Mouse (Mus musculus): Measurements from ENCODE around the gene Srl. TPM values are rescaled to one million over a fixed set of nuclear protein-coding genes. Genes with fewer than 3 reads are reported as not detected.
"Not testable (repeated sequence)": the region's sequence is repeated elsewhere in the genome, so short reads cannot be mapped to it uniquely, and the experiment has no call there.

Gene Srl
- polyA plus RNA-seq, 3 experiments from 2014 or later = 0.12 to 0.73 TPM; not detected in 1

DNA sequence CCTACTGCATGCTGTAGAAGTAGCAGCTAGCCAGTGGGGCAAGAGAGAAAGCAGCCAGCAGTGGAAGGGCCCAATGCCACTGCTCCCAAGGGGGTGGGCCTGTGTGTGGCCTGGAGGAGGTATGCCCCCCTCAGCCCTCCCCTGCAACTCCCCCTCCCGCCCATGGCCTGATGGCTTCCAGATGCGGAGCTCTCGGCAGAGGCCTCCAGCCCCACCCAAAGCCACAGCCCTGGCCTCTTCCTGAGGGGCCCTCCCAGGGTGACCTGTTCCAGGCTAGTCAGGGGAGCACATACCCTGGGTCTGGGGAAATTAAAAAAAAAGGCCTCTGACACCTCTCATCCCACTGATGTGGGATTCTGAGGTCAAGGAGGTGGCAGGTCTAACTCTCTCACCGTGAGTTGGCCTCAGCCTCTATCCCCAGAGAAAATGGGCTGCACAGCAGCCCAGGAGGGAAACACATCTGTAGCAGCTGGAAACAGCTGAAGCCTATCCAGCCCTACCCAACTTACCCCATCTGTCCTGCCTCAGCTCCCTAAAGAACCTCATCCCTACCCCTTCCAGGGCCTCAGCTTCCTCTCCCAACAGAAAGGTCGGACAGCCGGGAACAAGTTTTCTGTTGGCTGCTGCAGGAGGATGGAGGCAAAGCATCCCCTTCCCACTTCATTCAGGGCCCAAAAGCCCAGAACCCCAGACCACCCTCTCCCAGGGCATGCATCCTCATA is 11.4 kb upstream of the Srl start:
- ATAC-seq = no peak

DNA sequence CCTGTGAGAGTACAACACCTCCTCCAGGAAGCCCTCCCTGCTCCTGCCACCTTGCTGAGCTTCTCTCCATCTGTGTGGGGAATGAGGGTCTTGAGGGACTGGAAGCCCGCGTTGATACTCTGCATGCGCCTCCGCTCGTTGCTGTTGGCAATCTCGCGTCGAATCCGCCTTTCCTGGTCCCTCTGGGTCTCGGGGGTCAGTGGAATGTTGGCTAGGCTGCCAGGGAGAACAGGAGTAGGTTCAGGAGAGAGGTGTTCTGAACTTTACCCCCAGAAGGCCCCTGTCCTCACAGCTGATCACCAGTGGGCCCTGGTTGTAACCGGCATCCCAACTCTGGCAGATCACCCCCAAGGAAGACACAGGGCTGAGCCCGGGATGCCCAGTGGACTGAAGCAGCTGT is 10.3 kb upstream of the Srl start:
- no peak for ATAC-seq

DNA sequence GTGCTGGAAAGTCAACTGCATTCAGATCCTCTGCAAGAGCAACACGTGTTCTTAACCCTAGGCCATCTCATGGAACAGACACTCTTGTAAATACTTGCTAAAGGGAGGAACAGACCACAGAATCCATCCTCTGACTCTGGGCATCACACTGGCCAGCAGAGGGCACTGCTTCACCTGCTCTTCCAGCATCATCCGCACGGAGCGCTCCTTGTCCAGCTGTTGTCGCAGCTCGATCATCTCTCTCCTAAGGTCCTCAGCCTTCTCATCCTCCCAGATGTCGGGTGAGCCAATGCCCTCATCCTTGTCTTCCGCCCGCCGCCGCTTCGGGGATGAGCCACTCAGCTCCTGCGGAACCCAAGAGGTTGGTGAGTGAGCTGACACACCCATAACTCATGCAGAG is 9.4 kb upstream of the Srl start:
- ATAC-seq = peak; percentile 76

DNA sequence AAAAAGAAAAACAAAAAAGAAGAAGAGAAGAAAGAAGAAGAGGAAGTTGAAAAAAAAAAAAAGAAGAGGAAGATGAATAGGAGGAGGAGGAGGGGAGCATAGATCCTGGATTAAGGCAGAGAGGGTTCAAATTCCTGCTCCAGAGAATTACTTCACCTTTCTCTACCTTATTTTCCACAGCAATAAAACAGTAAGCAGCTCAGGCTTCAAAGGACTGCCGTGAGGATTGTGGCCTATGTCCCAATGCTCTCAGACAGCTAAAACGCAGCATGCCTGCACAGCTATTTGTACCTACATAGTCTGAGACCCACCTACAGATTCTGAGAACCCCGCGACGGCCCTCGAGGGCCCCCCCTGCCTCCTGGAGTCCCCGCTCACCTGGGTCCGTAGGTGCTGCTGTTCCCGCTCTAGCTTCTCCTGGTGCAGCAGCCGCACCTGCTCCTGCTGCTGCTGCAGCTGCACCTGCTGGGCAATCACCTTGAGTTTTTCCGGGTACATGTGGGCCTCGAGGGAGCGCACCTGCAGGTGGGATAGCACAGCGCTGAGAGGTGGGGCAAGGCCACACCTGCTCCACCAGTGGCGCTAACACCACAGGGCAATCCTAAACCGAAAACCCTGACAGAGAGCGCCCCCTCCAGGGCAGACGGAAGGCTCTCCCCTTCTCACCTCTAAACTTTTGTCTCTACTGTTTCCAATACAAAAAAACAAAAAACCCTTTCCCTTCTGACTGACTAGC is 7.5 kb upstream of the Srl start:
- no peak for ATAC-seq

- no peak for ATAC-seq
Observed at GRCm38 (mm10) chr16:4547611-4548010, 6.0 kb upstream of the Srl start.

- ATAC-seq = no peak
Observed at GRCm38 (mm10) chr16:4546838-4547237, 5.2 kb upstream of the Srl start.

DNA sequence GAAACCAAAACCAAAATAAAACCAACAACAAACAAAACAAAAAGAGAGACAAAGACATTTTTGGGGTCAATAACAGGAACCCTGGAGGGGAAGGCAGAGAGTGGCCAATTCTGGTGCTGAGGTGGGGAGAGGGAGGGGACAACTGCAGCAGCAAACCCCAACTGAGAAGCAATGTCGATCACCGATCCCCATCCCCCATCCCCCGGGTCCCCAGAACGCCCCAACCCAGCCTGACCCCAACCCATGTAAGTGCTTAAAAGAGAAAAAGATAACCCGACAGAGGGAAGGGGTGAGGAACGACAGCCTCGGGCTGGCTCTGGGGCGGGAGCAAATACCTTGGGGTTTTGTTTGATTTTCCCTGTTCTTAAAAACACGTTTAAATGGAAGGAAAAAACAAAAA is 3.2 kb upstream of the Srl start:
- ATAC-seq = no peak

DNA sequence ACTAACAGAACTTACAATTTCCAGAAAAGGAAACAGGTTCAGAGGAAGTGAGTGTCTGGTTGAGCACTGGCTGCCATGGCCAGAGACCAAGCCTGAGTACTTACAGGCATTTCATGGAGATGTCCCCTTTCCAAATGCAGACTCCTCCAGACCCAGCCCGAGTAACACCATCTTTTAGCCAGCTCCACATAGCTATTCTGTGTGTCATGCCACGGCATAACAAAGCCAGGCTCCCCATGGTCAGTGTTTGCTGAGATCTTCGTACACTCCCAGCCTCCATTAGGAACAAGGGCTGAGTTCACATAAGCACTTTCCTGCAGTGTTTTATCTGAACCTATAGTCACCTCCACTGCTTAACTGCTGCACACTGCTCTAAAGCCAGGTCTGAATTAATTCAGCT is 1.6 kb upstream of the Srl start:
- no peak for ATAC-seq

DNA sequence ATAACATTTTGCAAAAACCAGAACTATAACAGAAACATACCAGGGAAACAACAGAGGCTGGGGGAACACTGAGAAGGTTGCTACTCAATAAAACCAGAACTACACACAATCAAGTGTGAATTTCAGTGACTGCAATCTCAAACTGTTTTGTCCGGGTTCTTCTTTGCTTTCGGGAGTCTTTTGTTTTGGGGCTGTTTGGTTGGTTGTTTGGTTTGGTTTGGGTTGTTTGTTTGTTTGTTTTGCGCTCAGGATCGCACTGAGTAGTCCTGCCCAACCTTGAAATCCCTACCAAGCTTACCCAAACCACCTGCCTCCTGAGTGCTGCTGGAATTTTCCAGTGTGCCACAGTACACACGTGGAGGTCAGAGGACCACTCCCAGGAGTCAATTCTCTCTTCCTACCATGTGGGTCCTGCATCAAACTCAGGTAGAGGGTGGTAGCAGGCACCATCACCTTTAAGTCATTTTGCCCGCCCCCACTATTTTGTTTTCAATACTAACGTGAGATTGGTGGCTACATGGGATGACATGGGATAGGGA is 689 bp upstream of the Srl start:
- ATAC-seq = peak; percentile 23

GRCm38 (mm10) chr16:4541033-4541432 is 583 bp downstream of the Srl start:
- ATAC-seq = no peak

- ATAC-seq = no peak
Observed at GRCm38 (mm10) chr16:4540064-4540775, 1.4 kb downstream of the Srl start.

DNA sequence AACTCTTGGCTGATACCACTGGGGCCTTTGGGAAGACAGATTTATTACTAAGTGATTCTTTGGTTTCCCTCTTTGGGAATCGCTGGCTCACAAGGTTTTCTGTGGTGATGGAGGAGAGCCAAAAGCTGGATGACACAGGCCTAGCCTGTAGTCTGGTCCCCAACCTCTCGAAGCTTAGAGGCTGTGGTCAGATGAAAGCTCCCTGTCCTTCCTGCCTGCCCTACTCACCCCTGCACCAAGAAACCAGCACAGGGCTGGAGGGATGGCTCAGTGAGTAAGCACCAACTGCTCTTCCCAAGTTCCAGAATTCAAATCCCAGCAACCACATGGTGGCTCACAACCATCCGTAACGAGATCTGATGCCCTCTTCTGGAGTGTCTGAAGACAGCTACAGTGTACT is 2.1 kb downstream of the Srl start:
- no peak for ATAC-seq

GRCm38 (mm10) chr16:4537616-4538358 is 3.8 kb downstream of the Srl start:
- ATAC-seq = no peak

DNA sequence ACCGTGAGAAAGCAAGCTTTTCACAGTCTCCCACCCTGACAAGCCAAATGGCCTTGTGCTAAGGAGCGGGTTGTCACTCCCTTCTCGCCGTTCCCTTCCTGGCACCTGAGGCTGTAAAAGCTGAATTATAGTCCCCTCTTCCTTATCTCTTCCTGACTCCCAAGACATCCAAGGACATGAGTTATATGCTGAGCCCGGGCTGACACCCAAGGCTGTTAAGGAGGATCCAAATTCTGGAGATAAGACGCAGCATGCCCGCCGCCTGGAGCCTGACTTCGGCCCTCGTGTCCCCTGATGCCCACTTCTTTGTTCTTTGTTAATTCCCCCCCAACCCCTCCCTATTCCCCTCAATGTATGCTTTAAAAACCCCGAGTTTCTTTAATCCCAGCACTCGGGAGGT is 14.2 kb downstream of the Srl start:
- not testable (repeated sequence) for ATAC-seq

- ATAC-seq = no peak
Observed at GRCm38 (mm10) chr16:4523313-4524004, 18.2 kb downstream of the Srl start.

- no peak for ATAC-seq
Observed at GRCm38 (mm10) chr16:4522879-4523278, 18.7 kb downstream of the Srl start.

- no peak for ATAC-seq
Observed at GRCm38 (mm10) chr16:4521735-4522530, 19.7 kb downstream of the Srl start.

DNA sequence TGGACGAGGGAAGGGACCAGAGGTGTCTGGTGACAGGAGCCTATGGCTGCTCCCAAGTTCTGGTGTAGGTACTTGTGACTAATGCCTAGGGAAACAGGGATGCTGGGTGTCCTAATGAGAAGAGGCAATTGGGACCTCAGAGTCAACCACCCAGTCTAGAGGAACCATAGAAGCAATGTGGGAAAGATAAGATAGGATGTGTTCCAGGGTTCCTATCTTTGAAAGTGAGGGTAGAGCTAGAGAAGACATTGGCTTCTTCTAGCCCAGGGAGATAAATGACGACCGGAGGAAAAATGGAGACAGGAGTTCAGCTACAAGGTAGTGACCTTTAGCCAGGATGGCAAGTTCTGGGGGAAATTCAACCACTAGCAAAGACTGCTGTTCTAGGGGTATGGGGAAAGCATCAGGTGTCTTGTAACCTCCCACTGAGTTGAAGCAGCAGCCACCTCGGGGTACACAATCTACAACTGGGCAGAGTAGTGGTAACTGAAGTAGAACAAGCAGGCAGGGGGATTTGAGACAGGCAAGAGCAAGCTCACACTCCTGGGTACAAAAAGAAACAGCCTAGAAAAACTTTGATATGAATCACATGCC is 20.4 kb downstream of the Srl start:
- ATAC-seq = no peak

- ATAC-seq = no peak
Observed at GRCm38 (mm10) chr16:4520673-4521072, 20.9 kb downstream of the Srl start.

DNA sequence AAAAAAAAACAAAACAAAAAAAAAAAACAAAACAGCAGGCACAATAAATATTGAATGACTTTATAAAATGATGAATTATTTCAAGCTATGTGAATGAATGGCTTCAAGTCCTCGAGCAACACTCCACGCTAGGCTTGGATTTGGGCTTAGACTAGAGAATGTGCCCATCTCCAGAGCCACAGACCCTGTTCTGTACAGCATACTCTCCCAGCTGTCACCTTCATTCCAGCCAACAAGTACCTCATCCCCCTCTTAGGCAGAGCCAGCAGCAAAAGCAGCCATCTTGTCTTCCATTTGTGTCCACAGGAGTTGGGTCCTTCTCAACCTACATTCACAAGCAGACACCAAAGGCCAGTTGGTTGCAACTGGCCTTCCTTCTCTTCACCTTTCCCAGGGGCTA is 21.8 kb downstream of the Srl start:
- ATAC-seq = no peak

DNA sequence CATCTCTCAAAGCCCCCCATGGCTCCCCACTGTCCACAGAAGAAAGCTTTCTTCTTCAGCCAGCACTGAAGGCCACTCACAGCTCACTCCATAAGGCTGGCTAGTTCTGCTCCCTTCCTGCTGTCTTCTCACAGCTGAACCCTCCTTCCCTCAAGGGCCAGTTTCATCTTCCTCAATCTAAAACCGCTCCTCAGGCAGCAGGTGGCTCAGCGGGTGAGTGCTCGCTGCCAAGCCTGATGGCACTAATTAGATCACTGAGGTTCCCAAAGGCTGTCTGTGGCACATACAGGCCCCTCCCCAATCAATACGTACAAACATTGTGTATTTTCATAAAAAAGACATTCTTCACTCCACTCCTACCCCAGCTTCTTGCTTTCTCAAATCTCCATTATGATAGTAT is 22.5 kb downstream of the Srl start:
- ATAC-seq = no peak

All from inflammation-experienced regulatory T-cells, adult 6 months (primary cell).